Mouse (Mus musculus): ENCODE data around the gene Btg2.

Btg2 gene

DNA sequence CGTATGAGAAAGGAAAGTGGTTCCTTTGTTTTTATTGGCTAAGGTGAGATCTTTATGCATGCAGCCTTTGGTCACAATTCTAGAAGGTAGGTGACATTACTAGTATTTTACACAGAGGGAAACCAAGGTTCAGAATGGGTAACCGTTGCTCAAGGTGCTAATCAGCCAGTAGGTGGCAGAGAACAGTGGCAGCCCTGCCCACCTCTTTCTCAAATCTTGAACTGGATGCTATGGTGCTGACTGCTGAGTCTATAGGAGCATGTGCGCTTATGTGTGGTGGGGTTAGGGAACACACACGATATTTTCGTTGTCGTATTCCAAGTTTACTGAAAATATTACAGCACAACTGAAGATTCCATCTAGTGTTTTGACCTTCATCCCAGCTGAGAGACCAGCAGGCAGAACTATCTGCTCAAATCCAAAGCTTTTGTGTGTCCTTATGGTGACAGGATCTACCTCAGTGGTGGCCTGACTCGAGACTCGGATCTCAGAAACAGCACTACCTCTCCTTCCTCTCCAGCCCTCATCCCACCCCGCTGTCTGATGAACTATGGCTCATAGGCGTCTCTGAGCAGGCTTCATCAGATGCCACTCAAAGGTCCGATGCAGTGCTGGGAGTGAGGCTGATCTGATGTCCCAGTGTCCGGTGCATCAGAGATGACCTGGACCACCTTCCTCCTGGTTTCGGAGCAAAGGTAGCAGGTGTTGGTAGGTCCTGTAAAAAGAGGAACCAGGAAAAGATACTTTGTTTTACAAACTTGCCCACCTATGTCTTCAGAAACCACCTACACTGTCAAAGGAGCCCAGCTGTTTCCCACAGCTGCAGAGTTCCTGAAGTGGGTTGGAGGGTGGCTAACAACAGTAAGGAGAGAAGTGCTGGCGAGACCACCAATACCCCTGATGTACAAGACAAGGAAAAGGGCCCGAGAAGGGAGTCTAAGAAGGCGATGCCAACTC lies 18.9 kb downstream of the Btg2 start:
- no peak for DNase-seq (ENCODE audit: low spot score in 2 of 2)

DNA sequence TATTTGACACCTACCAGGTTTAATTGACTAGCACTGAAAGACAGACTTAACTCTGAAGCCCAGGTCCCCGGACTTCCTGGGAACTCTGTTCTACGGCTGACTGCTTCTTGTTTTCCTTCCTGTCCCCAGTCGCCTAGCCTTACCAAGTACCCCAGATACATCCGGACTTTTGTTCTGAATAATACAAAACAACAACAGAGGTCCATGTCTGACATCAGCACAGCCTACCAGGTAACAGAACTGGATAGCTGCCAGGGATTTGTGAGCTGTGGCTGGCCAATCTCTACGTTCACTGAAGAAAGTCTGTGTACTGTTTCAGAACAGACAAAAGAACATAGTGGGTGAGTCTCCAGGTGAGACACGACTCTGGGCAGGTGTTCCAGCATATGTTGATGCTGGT lies 20.1 kb downstream of the Btg2 start:
- peak in 1 of 2 experiments; percentile 51 for DNase-seq (ENCODE audit: low spot score in 2 of 2)

GRCm38 (mm10) chr1:134057736-134058135 lies 21.2 kb downstream of the Btg2 start:
- no peak for DNase-seq (ENCODE audit: low spot score in 2 of 2)

- no peak for DNase-seq (ENCODE audit: low spot score in 2 of 2)
Measured at GRCm38 (mm10) chr1:134056285-134056684, 22.6 kb downstream of the Btg2 start.

GRCm38 (mm10) chr1:134055666-134056245 lies 23.2 kb downstream of the Btg2 start:
- DNase-seq (ENCODE audit: low spot score in 2 of 2), result no peak

- DNase-seq (ENCODE audit: low spot score in 2 of 2), result no peak
Measured at GRCm38 (mm10) chr1:134055058-134055457, 23.9 kb downstream of the Btg2 start.

DNA sequence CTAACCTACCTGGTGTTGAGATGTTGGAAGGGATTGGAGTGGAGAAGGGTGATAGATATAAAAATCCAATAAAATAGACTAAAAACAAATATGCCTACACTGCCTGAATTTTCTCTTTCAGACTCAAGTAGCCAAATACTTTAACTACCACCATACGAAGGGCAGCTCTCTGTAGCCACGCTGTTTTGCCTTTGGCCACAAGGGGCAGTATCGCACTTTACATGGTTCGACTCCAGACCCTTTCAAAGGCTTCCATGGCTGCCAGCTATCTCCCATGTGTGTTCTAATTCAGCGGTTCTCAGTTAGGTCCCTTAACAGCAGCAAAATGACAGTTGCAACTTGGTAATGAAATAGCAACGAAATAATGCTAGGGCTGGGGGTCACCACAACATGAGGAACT lies 25.7 kb downstream of the Btg2 start:
- peak; percentile 69 to 84 for DNase-seq (ENCODE audit: low spot score in 2 of 2)

- no peak for DNase-seq (ENCODE audit: low spot score in 2 of 2)
Measured at GRCm38 (mm10) chr1:134049542-134049941, 29.4 kb downstream of the Btg2 start.

GRCm38 (mm10) chr1:134048759-134049158 lies 30.2 kb downstream of the Btg2 start:
- DNase-seq (ENCODE audit: low spot score in 2 of 2), result peak in 1 of 2 experiments; percentile 59

GRCm38 (mm10) chr1:134047431-134047830 lies 31.5 kb downstream of the Btg2 start:
- DNase-seq (ENCODE audit: low spot score in 2 of 2), result no peak

DNA sequence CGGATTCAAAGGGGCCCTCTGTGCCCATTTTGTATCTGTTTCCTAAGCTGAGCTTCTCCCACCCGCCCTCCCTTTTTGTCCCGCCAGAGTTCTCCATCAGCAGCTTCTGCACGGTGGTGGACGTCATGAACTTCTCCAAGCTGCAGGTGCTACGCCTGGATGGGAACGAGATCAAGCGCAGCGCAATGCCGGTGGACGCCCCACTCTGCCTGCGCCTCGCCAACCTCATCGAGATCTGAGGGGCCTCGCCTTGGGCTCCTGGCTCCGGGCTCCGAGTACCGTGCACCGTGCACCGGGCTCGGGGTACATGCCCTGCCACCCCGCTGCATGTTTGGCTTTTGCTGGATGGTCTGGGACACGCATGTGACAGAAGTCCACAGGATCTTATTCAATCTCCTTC lies 32.5 kb downstream of the Btg2 start:
- DNase-seq (ENCODE audit: low spot score in 2 of 2), result no peak

DNA sequence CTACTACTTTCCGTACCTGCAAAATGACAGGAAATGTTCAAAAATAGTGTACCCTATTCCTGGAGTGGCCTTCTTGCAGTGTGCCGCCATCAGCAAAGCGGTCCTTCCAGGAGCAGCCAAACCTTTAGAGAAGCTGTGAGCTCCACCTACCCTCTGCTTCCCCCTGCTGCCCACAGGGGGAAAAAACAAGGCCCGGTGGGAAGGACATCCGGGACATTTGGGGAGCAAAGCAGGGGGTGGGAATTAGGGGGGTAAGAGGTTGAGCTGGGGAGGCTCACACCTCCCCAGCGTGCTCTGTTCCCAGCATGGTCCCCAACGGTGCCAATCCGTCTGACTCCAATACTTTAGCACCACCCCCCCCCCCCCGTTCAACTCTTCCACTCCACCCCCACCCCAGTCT lies 32.9 kb downstream of the Btg2 start:
- peak; percentile 61 to 74 for DNase-seq (ENCODE audit: low spot score in 2 of 2)

DNA sequence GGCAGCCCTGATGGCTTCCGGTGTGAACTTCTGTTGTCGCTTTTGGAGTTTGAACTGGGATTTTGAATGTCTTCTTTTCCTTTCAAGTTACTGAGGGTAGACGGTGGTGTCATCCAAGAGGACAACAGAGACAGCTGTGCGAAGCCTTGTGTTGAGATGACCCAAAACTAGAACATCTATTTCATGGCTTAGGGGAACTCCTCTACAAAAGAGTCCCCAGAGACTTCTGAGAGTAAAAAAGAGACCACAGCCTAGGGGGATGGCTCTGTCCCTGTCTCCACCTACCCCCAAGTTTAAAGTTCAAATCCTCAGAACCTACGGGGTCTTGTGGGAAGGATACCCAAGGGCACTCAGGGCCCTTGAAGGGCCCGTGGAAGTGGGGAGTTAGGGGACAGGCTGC lies 34.1 kb downstream of the Btg2 start:
- DNase-seq (ENCODE audit: low spot score in 2 of 2), result no peak

DNA sequence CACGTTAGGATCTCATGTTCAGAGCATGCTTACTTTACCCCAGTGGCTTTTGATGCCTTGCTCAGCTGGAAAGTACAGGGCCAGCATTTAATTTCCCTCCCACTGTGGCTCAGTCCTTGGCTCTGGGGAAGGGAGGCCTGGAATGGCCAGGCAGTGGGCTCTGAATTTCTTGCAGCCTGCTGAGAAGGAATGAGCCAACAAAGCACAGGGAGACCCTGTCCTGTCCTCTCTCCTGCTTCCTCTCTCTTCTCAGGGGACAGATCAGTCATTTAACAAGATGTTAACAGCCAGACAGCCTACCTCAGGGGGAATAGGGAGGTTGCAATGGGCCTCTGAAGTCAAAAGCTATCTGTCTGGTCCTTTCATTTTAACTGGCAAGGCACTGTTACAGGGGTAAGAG lies 36.6 kb downstream of the Btg2 start:
- DNase-seq (ENCODE audit: low spot score in 2 of 2), result no peak

GRCm38 (mm10) chr1:134041900-134042299 lies 37.0 kb downstream of the Btg2 start:
- no peak for DNase-seq (ENCODE audit: low spot score in 2 of 2)

- no peak for DNase-seq (ENCODE audit: low spot score in 2 of 2)
Measured at GRCm38 (mm10) chr1:134039361-134039760, 39.6 kb downstream of the Btg2 start.

DNA sequence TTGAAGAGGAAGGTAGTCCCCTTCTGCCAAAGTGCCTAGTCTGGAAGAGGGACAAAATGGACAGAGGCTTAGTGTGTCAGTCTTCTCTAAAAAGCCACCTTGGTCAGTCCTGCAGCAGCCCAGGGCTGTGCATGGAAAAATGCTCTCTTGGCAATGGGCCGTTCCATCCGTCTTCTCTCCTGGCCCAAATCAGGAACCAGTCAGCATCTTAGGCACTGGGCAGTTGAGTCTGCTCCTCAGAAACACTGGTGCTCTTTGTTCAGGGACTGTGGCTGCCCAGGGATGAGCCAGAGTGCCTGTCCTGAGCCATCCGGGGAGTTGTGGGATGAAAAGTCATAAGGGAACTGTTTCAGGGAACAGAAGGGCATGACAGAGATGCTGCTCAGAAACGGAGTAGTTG lies 40.6 kb downstream of the Btg2 start:
- DNase-seq (ENCODE audit: low spot score in 2 of 2), result no peak

- DNase-seq (ENCODE audit: low spot score in 2 of 2), result no peak
Measured at GRCm38 (mm10) chr1:134037172-134037571, 41.7 kb downstream of the Btg2 start, which contains the start of gene Fmod. Gene Fmod (plus strand): TSS chr1:134037254.

GRCm38 (mm10) chr1:134036492-134036891 lies 42.4 kb downstream of the Btg2 start:
- no peak for DNase-seq (ENCODE audit: low spot score in 2 of 2)

- DNase-seq (ENCODE audit: low spot score in 2 of 2), result no peak
Measured at GRCm38 (mm10) chr1:134028161-134028846, 50.6 kb downstream of the Btg2 start.

DNA sequence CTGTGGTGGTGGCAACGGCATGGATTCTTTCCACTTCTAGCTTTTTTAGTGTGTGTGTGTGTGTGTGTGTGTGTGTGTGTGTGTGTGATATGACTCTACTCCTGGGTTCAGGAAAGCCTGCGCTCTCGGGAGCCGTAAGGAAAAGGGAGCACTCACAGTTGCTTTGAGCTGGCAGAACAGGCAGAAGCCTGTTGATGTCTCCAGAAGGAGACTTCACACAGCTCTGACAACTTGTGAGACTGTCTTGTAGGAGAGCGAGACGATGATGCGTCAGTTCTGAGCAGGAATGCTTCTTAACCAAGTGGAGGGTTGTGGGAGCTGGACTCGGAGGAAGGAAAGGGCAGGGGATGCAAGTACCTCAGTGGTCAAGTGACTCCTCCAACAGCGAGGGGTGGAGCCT lies 52.2 kb downstream of the Btg2 start:
- no peak for DNase-seq (ENCODE audit: low spot score in 2 of 2)

DNA sequence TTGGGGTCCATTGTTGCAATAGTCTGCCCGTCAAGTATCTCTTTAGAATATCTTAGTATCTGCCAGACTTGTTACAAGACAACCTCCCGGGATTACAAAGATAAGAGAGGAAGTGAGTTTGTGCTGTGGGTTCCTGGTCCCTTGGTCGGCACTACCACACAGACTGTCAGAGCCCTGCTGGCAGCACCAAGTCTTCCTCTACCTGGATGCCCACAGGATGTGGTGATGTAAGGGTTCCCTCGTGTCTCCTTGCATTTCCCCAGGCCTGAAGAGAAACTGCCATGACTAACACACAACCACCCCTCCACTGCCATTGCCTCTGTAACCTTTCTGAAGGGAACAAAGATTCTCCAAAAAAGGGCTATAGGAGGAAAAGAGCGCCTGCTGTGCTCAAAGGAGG lies 52.9 kb downstream of the Btg2 start:
- no peak for DNase-seq (ENCODE audit: low spot score in 2 of 2)

Measured in heart, adult 9 months (tissue).